Comparison of ENCODE assay signal across 8 mouse cellular contexts in genomic region chr10:78163923-78164322, GRCm38 (mm10). TPM values are rescaled to one million over a fixed set of nuclear protein-coding genes. Genes with fewer than 3 reads are reported as not detected.
DNase-seq lines count a peak whose midpoint lies in the region; ATAC-seq lines count a peak whose summit lies in the region.

No protein-coding gene starts in this region.

- no peaks in the 10 kb centered on the region for H3K27me3 ChIP-seq in midbrain, embryonic 11.5 days (ENCODE audit: control insufficient read depth, insufficient read depth, low read length)
- no peaks in the 10 kb centered on the region for H3K27me3 ChIP-seq in midbrain, embryonic 15.5 days (replicated peaks)

- DNase-seq in midbrain, embryonic 11.5 days (ENCODE audit: low spot score, missing footprints): peak; percentile 90
- DNase-seq in T-cell, adult 2 months (ENCODE audit: low spot score): peak; percentile 69
- DNase-seq in cerebellum, postnatal 4 days (ENCODE audit: low spot score in 2 of 2): peak; percentile 53 to 72
- DNase-seq in heart, postnatal 36 days: peak; percentile 75 to 76
- peak; percentile 66 for DNase-seq in left cerebral cortex, postnatal 4 days
- peak; percentile 83 for DNase-seq in retina, embryonic 14.5 days (ENCODE audit: low spot score)
- DNase-seq in urinary bladder, postnatal 36 days (ENCODE audit: low spot score in 2 of 2): peak; percentile 38 to 60

- no peak for ATAC-seq in midbrain, embryonic 11.5 days (ENCODE audit: low FRiP score)
- ATAC-seq in midbrain, embryonic 15.5 days (replicated peaks): no peak

- no peak overlapping the region for H3K9ac ChIP-seq in midbrain, embryonic 11.5 days (ENCODE audit: low read length)
- H3K9ac ChIP-seq in midbrain, embryonic 15.5 days: no peak overlapping the region

- H3K4me2 ChIP-seq in midbrain, embryonic 11.5 days: no peak overlapping the region
- H3K4me2 ChIP-seq in midbrain, embryonic 15.5 days: no peak overlapping the region

- no peak overlapping the region for H3K27ac ChIP-seq in midbrain, embryonic 11.5 days (ENCODE audit: low read depth, low read length)
- H3K27ac ChIP-seq in midbrain, embryonic 15.5 days: no peak overlapping the region

- intact Hi-C loops in heart, postnatal 36 days (cut with DNase I): loop anchor here (5.0 to 10.0 kb wide), 2 partner anchors 137 to 539 kb away; partner anchors contain the start of gene Ube2g2
- intact Hi-C loops in left cerebral cortex, postnatal 4 days (cut with DNase I): loop anchor here (5.0 kb wide), 1 partner anchor 137 kb away; no protein-coding TSS in a partner anchor

- H3K4me3 ChIP-seq in midbrain, embryonic 11.5 days (ENCODE audit: low read depth, low read length): no peak overlapping the region
- no peak overlapping the region for H3K4me3 ChIP-seq in midbrain, embryonic 15.5 days

- peaks cover 3% of the 10 kb centered on the region for H3K4me1 ChIP-seq in midbrain, embryonic 11.5 days (ENCODE audit: control insufficient read depth, insufficient read depth, low read length)
- peaks cover 20% of the 10 kb centered on the region for H3K4me1 ChIP-seq in midbrain, embryonic 15.5 days

- 34% methylated on average over 4 of the region's 4 CpGs for WGBS in midbrain, embryonic 11.5 days
- WGBS in midbrain, embryonic 15.5 days: 37% methylated on average over 4 of the region's 4 CpGs

- H3K36me3 ChIP-seq in midbrain, embryonic 11.5 days (ENCODE audit: control insufficient read depth, insufficient read depth, low read length): peaks cover 2% of the 10 kb centered on the region; the same call in 1 of the 2 replicates
- peaks cover 10% of the 10 kb centered on the region for H3K36me3 ChIP-seq in midbrain, embryonic 15.5 days (replicated peaks)

- H3K9me3 ChIP-seq in midbrain, embryonic 11.5 days (ENCODE audit: control insufficient read depth, low read length): no peaks in the 10 kb centered on the region
- H3K9me3 ChIP-seq in midbrain, embryonic 15.5 days: no peaks in the 10 kb centered on the region

RNA-seq across cellular contexts. Expression of gene D10Jhu81e, which starts 5.7 kb away (rescaled TPM):
- 18.4 and 20.9 TPM in 2 replicates for polyA plus RNA-seq in midbrain, embryonic 11.5 days (2014; fragmentation: Nextera tagmentation; extraction: Ambion mirVana)
- polyA plus RNA-seq in midbrain, embryonic 15.5 days (2015; fragmentation: Nextera tagmentation; extraction: Ambion mirVana): 22.8 and 28.7 TPM in 2 replicates
- 100 to 1,000 TPM; 528 to 541 TPM for total RNA-seq in heart, postnatal 36 days (2021)
- 10 to 100 TPM; 52.6 to 59.3 TPM for total RNA-seq in left cerebral cortex, postnatal 4 days (2021)

RNA-seq across cellular contexts. Expression of gene Pwp2, which starts 21.0 kb away (rescaled TPM):
- polyA plus RNA-seq in midbrain, embryonic 11.5 days (2014; fragmentation: Nextera tagmentation; extraction: Ambion mirVana): 17.2 and 19.0 TPM in 2 replicates
- 18.1 and 18.4 TPM in 2 replicates for polyA plus RNA-seq in midbrain, embryonic 15.5 days (2015; fragmentation: Nextera tagmentation; extraction: Ambion mirVana)
- total RNA-seq in heart, postnatal 36 days (2021): 10 to 100 TPM in 1 of 2 experiments, 1 to 10 TPM in 1; 9.9 to 10.7 TPM
- 10 to 100 TPM; 22.6 to 23.7 TPM for total RNA-seq in left cerebral cortex, postnatal 4 days (2021)

Comparison
In these comparisons a context has a peak if more than half of its experiments do, and no peak if none do; other contexts are left out.
1. RNA of gene D10Jhu81e, which starts 5.7 kb away (total RNA-seq): 528 to 541 TPM in heart, postnatal 36 days; 52.6 to 59.3 TPM in left cerebral cortex, postnatal 4 days; every median in the first group is over 4 times any median in the second.
2. Peak in every context shown above with its lines, with median percentiles within 50 percentile points of each other: DNase-seq.